Mouse (Mus musculus) forebrain, embryonic 10.5 days (tissue): ENCODE results near the gene Ccr1l1. TPM values are rescaled to one million over a fixed set of nuclear protein-coding genes. Genes with fewer than 3 reads are reported as not detected.
"Not testable (repeated sequence)": the region's sequence is repeated elsewhere in the genome, so short reads cannot be mapped to it uniquely, and the experiment has no call there.

Experiments
- DNase-seq: peaks from one replicate; pipeline ENCODE4 v3.0.0-alpha.2; 2017; ENCODE audit warnings: low spot score; ENCODE audit errors: extremely low spot score
- H3K27ac ChIP-seq: fragments of 300-500 bp; sonication (generic); 2 replicates; pipeline ENCODE4 v1.5.1; 2016; ENCODE audit warnings: mild to moderate bottlenecking
- H3K27me3 ChIP-seq: fragments of 300-500 bp; sonication (generic); 2 replicates; pipeline ENCODE4 v1.6.1; 2016; ENCODE audit warnings: mild to moderate bottlenecking; ENCODE audit not compliant: poor library complexity, severe bottlenecking
- H3K36me3 ChIP-seq: fragments of 300-500 bp; sonication (generic); replicated peaks from 2 replicates; pipeline ENCODE4 v1.6.1; 2016; ENCODE audit warnings: mild to moderate bottlenecking, moderate library complexity
- H3K4me1 ChIP-seq: fragments of 300-500 bp; sonication (generic); 2 replicates; pipeline ENCODE4 v1.6.1; 2016
- H3K4me3 ChIP-seq: fragments of 300-500 bp; sonication (generic); 2 replicates; pipeline ENCODE4 v1.5.1; 2016; ENCODE audit warnings: mild to moderate bottlenecking, moderate library complexity
- H3K9me3 ChIP-seq: fragments of 300-500 bp; sonication (generic); 2 replicates; pipeline ENCODE4 v1.6.1; 2016; ENCODE audit warnings: mild to moderate bottlenecking, moderate library complexity
- WGBS: fragments of 180-500 bp; shearing (Covaris S2); methylation state at CpG from one replicate; pipeline ENCODE4 v1.1.7; 2016; 5-methylcytosine and 5-hydroxymethylcytosine counted together
- polyA plus RNA-seq: library from polyadenylated mRNA; unstranded; fragments of >200 nt; fragmentation: Nextera tagmentation; extraction: Ambion mirVana; gene quantifications from 2 replicates; pipeline ENCODE4 v1.2.1, GENCODE M21; 2016

The Ccr1l1 gene
- polyA plus RNA-seq, 1 experiment from 2014 or later = not detected

DNA sequence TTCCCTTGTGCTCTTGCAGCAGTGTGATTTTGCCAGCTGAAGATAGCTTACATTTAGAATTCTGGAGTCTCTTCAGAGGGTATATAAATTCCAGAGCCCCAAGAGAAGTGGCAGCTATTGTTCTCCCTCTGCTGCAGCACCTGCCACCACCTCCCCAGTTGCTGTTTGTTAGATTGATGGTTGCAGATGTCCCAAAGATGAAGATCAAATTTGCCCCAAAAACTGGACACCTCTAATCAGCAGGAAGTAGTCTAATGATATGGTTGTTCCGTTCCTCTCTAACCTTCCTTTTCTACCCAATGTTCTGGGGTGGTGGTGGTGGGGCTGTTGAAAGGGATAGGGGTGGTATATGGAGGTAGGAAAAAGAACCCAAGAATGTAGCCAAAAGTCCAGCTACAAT, 4.5 kb upstream of the Ccr1l1 start:
- no peak for DNase-seq
- Histone ChIP-seq H3K27ac (no peak overlapping the region), H3K4me1 (no peaks in the 10 kb centered on the region), H3K36me3 (no peaks in the 10 kb centered on the region), H3K9me3 (no peaks in the 10 kb centered on the region), H3K27me3 (no peaks in the 10 kb centered on the region), H3K4me3 (no peak overlapping the region)
- 97% methylated on average over 1 of the region's 1 CpGs for WGBS

- Histone ChIP-seq H3K9me3 (no peaks in the 10 kb centered on the region), H3K4me1 (no peaks in the 10 kb centered on the region), H3K36me3 (no peaks in the 10 kb centered on the region), H3K27me3 (no peaks in the 10 kb centered on the region), H3K27ac (no peak overlapping the region), H3K4me3 (no peak overlapping the region)
- WGBS = 78% methylated on average over 4 of the region's 4 CpGs
- DNase-seq = no peak
These were observed 3.7 kb upstream of the Ccr1l1 start for GRCm38 (mm10) chr9:123981909-123982308.

DNA sequence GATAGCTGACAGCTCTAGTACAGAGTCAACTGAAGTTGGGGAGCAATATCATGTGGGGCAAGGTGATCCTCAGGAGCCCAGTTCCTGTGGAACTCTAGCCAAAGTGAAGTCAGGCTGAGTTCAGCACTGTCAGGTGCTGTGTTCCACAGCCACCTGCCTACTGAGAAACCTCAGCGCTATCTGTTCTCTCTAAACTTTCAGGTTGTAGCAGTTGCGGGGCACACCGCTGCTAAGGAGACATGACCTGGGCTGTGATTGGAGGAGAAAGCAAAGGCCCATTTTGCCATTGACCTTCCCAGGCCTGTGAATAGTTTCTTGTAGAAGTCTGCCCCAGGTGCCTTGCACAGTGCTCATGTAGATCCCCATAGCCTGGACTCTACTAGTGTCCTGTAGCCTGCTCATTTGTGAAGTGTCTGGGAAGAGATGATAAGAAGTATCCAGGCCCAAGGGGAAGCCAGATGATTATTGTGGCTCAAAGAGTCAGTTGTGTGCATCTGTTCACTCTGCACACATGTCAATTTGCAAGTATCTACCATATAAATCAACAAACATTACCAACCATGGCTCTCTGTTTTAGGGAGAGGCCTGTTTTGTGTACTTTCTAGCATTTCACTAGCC, 2.8 kb upstream of the Ccr1l1 start:
- not testable (repeated sequence) for H3K9me3 ChIP-seq, H3K4me3 ChIP-seq, H3K4me1 ChIP-seq, H3K27ac ChIP-seq, H3K27me3 ChIP-seq, DNase-seq, H3K36me3 ChIP-seq
- WGBS = no CpG with 5 or more reads among the region's 3 CpGs

DNA sequence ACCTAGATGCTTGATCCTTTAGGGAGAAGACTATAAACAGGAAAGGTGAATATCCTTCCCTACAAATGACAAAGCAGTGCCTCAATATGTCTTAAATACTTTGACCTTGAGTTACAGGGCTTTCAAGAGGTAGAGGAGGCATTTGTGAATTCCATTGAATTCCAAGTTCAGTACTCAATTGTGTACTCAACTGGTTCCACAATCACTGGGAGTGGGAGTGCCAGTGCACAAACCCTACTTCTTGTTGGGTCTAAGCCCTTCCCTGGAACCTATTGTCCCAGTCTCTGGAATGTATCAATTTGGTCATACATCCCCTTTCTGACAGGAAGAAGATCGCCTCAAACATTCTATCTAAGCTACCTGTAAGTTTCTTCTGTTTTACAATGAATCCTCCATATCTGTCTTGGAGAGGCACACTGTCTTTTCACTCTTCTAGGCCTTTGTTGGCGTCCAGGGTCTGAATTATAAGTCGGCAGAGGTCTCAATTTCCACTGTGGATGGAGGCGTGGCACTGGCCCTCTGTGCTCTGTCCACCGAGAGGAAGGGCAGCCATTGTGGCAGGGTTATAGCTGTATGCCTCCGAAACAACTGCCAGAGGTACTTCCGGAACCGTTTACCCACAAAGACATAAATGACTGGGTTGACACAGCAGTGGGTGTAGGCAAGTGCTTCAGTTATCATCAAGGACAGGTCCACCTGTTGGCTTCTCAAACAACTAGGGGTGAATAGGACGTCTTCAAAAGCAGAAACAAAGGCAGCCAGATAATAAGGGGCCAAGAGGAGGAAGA, 1.1 kb downstream of the Ccr1l1 start:
- Histone ChIP-seq H3K4me3 (no peak overlapping the region), H3K4me1 (no peaks in the 10 kb centered on the region), H3K36me3 (no peaks in the 10 kb centered on the region), H3K27me3 (no peaks in the 10 kb centered on the region), H3K27ac (no peak overlapping the region), H3K9me3 (no peaks in the 10 kb centered on the region)
- WGBS = 88% methylated on average over 9 of the region's 9 CpGs
- no peak for DNase-seq

GRCm38 (mm10) chr9:123975630-123976029, 2.6 kb downstream of the Ccr1l1 start:
- Histone ChIP-seq H3K27me3 (no peaks in the 10 kb centered on the region), H3K27ac (no peak overlapping the region), H3K36me3 (no peaks in the 10 kb centered on the region), H3K4me1 (no peaks in the 10 kb centered on the region), H3K9me3 (no peaks in the 10 kb centered on the region), H3K4me3 (no peak overlapping the region)
- WGBS = 78% methylated on average over 2 of the region's 2 CpGs
- DNase-seq = no peak

DNA sequence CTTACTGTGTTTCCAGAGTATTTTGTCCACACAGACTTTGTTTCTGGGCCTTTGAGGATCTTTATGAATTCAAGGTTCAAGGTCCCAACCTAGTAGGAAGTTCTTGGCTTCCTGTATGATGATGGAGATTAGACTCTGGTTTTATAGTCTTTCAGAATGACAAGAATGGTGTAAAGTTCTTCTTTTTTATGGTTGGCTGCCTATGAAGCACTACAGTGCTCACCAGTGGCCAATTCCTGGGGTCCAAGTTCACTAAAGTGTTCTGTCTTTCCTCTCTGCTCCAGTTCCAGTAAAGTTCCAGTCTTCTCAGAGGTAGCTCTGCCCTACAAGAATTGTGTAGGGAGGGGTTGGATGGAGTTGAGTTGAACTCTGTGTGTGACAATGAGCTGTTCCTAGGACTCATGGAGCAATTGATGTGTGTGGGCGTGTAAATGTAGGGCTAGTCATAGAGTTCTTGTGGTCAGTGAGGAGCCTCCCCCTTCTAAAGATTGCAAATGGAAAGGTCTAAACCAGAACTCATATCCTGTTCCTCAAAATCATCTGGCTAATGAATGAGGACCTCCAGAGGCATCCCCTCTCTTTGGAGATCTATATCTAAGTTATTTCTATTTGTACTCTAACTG, 9.8 kb downstream of the Ccr1l1 start, which contains the start of gene Ccr1:
Gene Ccr1 (minus strand): TSS at position 403 of the 623 bp plus-strand sequence.
- 80% methylated on average over 1 of the region's 1 CpGs for WGBS
- H3K4me3 ChIP-seq = no peak within 1 kb of the TSS
- H3K9me3 ChIP-seq = no peaks in the 10 kb centered on the region
- DNase-seq = no peak
- no peaks in the 10 kb centered on the region for H3K4me1 ChIP-seq
- H3K27ac ChIP-seq = no peak within 1 kb of the TSS
- no peaks in the 10 kb centered on the region for H3K27me3 ChIP-seq
- H3K36me3 ChIP-seq = no peaks in the 10 kb centered on the region

GRCm38 (mm10) chr9:123966858-123967495, 11.2 kb downstream of the Ccr1l1 start:
- H3K27ac ChIP-seq, H3K4me1 ChIP-seq, H3K27me3 ChIP-seq, DNase-seq, H3K4me3 ChIP-seq, H3K9me3 ChIP-seq, H3K36me3 ChIP-seq: not testable (repeated sequence)
- WGBS = 88% methylated on average over 1 of the region's 4 CpGs

DNA sequence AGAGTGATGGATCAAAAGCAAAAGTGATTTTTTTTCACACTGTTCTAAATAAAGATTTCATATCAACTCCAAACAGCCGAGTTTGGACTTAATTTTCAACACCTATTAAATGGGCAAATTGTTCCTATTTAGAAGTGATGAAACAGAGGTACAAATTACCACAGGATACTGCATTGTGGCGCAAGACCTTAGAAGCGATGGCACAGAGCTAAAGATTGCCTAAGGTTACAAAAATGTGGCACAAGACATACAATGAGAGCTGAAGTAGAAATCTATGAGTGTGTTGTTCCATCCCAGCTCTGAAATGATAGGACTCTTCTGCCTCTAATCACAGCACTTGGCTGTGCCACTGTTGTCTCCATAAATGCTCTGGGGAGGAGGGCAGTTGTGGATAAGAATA, 13.4 kb downstream of the Ccr1l1 start:
- Histone ChIP-seq H3K4me3 (no peak overlapping the region), H3K9me3 (no peaks in the 10 kb centered on the region), H3K36me3 (no peaks in the 10 kb centered on the region), H3K4me1 (no peaks in the 10 kb centered on the region), H3K27ac (no peak overlapping the region), H3K27me3 (no peaks in the 10 kb centered on the region)
- DNase-seq = no peak
- WGBS = 87% methylated on average over 3 of the region's 3 CpGs

GRCm38 (mm10) chr9:123960161-123960560, 18.0 kb downstream of the Ccr1l1 start:
- no peaks in the 10 kb centered on the region for H3K9me3 ChIP-seq
- no peaks in the 10 kb centered on the region for H3K27me3 ChIP-seq
- no peaks in the 10 kb centered on the region for H3K36me3 ChIP-seq
- 96% methylated on average over 1 of the region's 1 CpGs for WGBS
- no peak for DNase-seq
- H3K27ac ChIP-seq = no peak overlapping the region
- no peak overlapping the region for H3K4me3 ChIP-seq
- H3K4me1 ChIP-seq = no peaks in the 10 kb centered on the region

GRCm38 (mm10) chr9:123957911-123958413, 20.2 kb downstream of the Ccr1l1 start:
- Histone ChIP-seq H3K36me3 (no peaks in the 10 kb centered on the region), H3K27me3 (no peaks in the 10 kb centered on the region), H3K4me1 (no peaks in the 10 kb centered on the region), H3K27ac (no peak overlapping the region), H3K9me3 (no peaks in the 10 kb centered on the region), H3K4me3 (no peak overlapping the region)
- no peak for DNase-seq
- WGBS = 73% methylated on average over 3 of the region's 3 CpGs

DNA sequence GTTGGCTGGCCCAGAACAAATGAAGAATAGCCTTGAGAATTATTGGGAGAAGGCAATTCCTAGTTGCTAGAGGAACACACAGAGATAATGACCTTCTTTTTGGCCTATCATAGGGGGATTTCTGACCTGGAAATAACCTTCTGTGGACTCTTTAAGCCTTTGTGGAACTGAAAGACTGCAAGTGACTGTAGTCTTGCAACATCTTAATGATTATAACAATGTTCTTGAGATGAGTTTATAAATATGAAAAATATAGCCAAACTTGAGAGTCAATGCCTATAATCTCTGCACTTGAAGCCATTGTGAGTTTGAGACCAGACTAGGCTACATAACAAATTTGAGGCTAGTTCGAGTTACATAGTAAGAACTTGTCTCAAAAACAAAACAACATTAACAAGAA, 21.3 kb downstream of the Ccr1l1 start:
- Histone ChIP-seq H3K27me3 (no peaks in the 10 kb centered on the region), H3K4me1 (no peaks in the 10 kb centered on the region), H3K36me3 (no peaks in the 10 kb centered on the region), H3K27ac (no peak overlapping the region), H3K4me3 (no peak overlapping the region), H3K9me3 (no peaks in the 10 kb centered on the region)
- 88% methylated on average over 1 of the region's 1 CpGs for WGBS
- no peak for DNase-seq

DNA sequence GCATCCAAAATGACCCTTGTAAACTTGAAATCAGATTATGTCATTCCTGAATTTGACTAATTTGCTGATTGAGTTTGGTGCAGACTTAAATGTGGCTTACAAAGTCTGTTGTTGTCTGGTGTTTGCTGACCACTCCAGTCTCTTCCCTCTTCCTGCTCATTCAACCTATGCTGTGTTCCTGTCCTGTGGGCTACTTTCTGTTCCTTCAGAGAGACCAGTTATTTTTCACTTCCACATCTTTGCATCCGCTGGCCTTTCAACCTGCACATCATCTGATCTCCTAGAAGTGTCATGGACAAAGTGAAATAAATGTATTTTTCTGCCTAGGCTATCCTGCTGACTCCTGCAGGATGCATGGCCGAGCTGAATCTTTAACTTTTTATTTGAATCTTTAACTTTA, 24.7 kb downstream of the Ccr1l1 start:
- H3K36me3 ChIP-seq = no peaks in the 10 kb centered on the region
- H3K4me1 ChIP-seq = no peaks in the 10 kb centered on the region
- no peak overlapping the region for H3K4me3 ChIP-seq
- 80% methylated on average over 2 of the region's 2 CpGs for WGBS
- no peak overlapping the region for H3K27ac ChIP-seq
- no peaks in the 10 kb centered on the region for H3K27me3 ChIP-seq
- H3K9me3 ChIP-seq = no peaks in the 10 kb centered on the region
- no peak for DNase-seq

DNA sequence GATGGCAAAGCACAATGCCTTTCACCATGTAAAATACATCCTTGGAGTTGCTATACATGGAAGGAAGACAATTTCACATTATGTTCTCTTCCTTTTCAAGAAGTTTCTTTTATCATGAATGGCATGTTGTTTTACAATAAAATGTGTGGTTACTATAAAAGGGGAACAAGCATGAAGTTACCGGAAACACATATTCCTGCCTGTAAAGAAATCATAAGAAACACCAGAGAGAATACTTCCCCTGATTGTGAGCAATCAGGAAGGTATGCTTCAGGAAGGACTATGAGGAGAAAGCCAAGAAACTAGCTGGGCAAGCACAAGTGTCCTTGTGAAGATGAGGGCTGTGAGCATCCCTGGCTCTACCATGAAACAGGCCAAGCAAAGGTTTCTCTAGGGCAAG, 27.0 kb downstream of the Ccr1l1 start:
- no peak overlapping the region for H3K27ac ChIP-seq
- no peak overlapping the region for H3K4me3 ChIP-seq
- no peaks in the 10 kb centered on the region for H3K27me3 ChIP-seq
- H3K36me3 ChIP-seq = no peaks in the 10 kb centered on the region
- H3K4me1 ChIP-seq = no peaks in the 10 kb centered on the region
- no peaks in the 10 kb centered on the region for H3K9me3 ChIP-seq
- no peak for DNase-seq
- WGBS = 93% methylated on average over 1 of the region's 1 CpGs
